Mouse (Mus musculus): ENCODE measurements at regions not wholly inside any gene's neighbourhood (a gene's known extent, or its start where the extent isn't known, plus 50 kb on each side); places are given as distances from the start of the nearest gene placed in this dataset.

DNA sequence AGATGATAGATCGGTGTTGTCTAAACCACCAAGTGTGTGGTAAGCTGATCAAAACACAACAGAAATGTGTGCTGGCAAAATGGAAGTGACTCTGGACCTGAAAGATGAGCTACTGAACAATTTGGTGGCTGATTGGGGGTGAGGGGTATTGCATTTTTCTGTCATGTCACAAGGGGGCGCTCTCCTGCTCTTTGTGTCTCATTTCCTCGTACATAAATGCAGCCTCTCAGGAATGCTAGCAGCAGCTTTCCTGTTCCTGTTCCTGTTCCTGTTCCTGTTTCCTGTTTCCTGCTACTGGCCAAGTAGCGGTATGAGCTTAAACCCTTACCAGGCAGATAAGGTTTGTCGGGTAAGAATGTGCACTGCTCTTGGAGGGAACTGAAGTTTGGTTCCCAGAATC is 134.7 kb upstream of the Fstl4 start:
- DNase-seq (ENCODE audit: low spot score in 2 of 2): peak in 1 of 2 experiments; percentile 18

DNA sequence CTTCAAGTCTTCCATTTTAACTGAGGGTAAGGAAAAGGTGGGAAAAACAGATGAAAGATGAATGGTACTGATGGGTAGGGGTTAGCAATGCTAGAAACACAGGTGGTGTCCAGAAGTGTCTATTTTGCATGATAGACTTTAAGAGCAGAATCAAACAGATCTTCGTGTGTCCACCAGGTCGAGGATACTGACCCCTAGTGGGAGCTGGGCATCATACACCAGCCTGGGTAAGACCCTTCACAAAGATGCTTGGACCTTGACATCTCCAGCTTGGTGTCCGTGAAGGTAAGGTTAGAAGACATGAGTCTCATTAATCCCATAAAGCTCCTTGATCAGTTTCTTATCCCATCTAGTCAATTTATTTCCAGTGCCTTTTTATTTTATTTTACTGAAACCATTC is 132.9 kb upstream of the Fstl4 start:
- no peak for DNase-seq (ENCODE audit: low spot score in 2 of 2)

DNA sequence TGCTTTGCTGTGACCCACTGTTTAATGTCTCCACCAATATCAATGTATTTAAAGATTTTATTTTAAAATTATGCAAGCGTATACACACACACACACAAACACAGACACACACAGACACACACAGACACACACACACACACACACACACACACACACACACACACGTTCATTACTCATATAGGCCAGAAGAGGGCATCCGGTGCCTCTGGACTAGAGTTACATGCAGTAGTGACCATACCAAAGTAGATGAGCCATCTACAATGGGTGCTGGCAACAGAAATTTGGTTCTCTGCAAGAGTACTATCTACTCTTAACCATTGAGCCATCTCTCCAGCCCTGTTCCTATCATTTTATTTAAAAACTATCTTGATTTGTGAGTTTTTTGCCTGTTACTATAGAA is 130.2 kb upstream of the Fstl4 start:
- no peak for DNase-seq (ENCODE audit: low spot score in 2 of 2)

DNA sequence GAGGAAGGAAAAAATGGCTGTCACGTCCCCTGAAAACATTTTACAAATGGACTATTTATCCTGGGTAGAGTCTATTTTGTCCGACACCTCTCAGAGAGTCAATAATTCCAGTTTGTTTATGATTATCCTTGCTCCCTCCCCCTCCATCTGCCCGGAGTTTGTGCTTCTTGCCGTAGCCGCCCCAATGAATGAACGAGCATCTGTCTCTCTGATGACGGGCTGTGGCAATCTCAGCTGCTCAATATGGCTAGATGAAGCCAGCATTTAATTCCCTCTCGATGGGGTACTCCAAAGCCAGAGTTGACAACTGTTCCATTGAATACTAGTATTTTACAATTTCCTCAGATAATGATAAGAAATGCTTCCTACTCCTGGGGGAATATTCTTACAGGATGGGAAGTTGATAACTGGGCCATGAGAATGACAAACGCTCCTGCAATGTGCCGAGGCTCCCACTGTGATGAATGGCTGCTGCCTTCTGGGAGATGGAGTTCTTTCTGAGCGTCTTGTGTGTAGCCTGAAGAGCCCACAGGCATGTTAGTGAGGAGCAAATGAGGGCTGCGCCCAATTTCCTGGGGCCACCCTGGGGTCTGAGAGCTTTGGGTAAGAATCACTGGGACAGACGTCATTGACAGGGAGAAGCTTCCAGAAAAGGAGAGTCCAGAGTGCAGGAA is 128.6 kb upstream of the Fstl4 start:
- no peak for DNase-seq (ENCODE audit: low spot score in 2 of 2)

DNA sequence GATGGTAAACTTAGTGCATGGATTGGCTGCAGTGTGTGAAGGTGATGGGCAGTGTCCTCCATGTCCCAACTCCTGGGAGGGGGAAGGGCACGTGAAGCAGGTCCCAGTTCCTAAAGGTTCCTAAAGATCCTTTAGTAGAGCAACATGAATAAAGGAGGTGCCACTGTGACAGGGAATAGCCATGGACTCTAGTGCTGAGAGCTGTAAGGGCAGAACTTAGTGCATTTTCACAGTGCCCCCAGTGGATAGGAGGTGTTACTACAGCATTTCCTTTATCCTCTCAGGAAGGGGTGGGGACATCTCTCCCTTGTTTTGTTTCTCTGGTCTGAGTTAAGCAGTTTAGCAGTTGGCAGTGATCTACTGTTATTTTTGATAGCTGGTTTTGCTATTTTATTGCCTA is 125.5 kb upstream of the Fstl4 start:
- DNase-seq (ENCODE audit: low spot score in 2 of 2): no peak

DNA sequence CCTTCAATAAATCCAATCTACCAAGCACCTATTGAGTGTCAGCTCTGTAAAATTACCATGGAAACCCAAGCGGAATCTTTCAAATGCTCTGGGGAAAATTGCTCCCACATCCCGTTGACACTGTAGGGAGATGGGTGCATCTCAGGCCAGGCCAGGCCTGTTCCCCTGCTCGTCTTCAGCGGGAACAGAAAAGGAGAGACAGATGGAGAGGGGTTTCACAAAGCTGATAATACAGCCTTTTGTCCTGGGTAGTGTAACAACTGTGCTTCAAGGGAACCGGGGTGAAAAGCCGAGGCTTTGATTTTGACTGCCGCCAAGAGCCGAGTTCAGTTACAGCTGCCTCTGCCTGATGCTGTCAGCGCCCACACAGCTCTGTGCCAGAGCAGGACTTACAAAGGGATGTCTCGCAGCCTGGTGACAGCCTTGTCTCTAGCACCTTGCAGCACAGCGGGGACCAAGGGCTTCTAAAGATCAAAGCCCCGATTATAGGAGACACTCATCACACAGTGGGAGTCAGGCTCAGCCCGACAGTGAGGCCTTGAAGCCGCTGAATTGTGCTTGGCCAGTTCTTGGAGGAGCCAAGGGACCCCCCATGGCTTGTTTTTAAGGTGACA is 122.6 kb upstream of the Fstl4 start:
- no peak for DNase-seq (ENCODE audit: low spot score in 2 of 2)

DNA sequence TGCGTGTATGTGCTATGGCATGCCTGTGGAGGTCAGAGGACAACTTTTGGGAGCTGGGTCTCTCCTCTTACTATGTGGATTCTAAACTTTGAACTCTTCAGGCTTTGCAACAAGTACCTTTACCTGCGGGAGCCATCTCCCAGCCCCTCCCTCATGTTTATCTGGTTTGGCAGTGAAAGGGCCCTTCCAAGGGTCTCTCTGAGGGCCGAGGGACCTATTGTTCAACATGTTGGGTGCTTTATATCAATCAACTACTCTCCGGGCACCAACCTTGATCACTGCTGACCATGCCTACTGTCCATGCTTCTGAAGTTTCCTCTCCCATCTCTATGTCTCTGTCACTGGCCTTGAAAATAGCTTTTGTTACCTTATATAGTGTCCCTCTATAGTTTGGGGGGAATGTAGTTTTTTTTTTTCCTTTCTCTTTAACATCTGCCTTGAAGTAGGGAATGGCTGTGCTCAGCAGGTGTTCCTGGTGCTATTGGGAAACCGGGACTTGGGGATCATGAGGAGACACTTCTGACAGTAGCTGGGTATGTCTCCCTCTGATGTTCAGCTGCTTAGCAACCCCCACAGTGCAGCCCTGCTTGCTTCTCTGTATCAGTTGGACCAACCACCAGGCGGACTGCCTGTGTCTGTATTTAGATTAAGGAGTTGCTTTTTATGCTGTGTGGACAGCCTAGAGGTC is 120.2 kb upstream of the Fstl4 start:
- DNase-seq (ENCODE audit: low spot score in 2 of 2): no peak

DNA sequence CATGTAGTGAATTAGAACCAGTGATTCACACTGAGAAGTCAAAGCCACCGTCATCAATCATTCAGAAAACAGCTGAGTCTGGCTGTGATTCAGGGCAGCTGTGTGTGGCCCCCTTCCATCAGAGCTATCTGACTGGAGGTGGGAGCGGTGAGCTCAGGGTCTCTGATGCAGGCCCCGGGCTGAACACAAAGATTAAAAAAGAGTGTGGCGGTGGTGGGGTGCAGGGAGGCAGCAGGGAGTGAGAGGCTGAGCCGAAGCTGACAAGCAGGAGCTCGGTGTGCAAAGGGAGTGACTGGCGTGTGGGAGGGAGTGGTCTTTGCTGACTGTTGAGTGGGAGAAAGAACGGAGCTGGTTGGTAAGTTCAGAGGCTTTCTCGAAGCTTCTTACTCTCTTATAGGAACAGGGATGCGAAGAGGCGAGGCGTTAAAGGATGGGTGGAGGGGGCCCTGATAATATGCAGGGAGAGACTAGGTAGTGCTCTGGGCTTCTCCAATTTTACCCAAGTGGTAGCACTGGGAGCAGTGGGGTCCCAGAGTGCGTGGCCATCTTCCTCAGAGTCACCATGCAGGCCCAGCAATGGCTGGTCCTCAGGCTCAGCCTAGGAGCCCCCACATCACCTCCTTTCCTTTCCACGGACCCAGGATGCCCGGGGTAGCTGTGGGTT is 116.1 kb upstream of the Fstl4 start:
- DNase-seq (ENCODE audit: low spot score in 2 of 2): no peak

DNA sequence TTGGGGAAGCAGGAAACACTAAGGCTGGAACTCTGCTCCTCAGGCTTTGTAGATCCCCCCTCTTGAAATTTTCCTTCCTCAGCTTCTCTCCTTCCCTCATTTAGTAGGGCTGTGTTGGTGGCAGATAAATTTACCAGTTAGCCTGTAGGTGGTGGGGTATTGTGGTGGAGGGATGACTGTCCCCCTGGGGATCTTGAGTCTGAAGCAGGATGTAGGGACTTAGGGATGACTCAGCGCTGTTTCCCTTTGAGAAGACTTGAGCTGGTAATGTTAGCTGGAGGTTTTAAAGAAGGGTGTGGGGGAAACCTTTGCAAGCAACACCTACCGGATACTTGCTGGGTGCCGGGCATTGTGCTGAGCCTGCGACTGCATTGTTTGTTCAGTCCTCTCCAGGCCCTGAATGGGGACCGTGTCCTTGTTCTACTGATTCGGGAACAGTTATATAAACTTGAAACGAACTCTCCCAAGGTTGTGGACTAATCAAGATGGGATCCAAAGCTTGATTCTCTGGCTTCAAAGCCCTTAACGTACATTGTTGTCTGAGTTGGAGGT is 115.5 kb upstream of the Fstl4 start:
- DNase-seq (ENCODE audit: low spot score in 2 of 2): no peak

DNA sequence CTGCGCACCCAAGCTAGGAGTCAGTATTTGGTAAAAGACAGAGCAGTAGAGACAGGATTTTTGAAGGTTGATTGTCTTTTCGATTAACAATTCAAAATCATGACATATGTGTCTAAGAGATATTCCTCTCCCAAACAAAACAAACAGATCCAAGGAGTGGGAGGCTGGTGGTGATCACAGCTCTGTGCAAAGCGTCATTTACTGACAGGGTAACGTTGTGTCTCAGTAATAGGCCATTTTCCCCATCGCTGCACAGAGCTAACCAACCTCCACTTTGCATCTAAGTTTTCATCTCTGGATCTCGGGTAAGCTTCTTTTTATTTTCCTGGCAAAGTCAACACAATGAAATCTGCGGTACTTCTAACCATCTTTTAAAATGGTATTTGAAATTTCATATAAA is 109.8 kb upstream of the Fstl4 start:
- no peak for DNase-seq (ENCODE audit: low spot score in 2 of 2)

DNA sequence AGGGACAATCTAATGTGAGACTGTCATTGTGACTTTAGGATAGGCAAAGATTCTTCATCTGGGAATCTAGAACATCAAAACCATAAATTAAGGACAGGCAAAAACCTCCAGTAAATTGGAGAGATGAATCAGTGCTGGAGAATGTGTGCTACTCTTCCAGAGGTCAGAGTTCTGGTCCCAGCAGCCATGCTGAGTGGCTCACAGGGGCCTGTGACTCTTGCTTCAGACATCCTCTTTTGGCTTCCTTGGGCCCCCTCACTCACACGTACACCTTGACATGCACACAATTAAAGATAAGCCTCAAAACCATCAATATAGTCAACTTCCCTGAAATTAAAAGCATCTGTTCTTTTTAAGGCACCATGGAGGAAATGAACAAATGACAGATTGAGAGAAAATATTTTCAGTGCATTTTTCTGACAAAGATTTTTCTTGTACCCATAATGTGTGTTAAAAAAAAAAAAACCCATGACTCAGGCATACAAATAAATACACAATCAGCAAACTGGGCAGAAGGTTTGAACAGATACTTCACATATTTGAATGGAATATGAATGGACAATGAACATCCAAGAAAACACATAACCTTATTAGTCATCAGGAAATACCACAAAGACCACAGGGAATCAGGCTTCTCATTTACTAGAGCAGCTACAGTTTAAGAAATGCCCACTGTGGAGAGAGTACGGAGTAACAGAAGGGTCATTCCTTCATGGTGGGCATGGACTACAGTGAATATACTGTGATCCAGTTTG is 108.5 kb upstream of the Fstl4 start:
- no peak for DNase-seq (ENCODE audit: low spot score in 2 of 2)

DNA sequence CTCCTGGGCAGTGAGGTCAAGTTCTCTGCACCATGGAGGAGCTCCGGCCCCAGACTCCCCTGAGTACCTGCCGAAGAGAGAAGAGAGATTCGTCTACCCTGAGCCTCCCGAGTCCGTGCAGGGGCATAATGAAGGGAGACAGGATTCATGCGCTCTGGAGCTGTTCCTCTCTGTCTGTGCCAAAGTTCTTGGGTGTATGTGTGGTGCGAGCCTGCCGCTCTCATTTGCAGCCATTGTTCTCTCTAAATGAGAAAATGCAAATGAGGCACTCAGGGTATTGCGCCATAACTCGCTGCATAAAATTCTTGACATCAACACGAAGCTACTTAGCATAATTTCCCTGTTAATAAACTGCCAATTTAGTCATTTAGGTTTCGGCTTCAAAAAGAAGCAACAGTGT is 103.2 kb upstream of the Fstl4 start:
- DNase-seq (ENCODE audit: low spot score in 2 of 2): no peak

DNA sequence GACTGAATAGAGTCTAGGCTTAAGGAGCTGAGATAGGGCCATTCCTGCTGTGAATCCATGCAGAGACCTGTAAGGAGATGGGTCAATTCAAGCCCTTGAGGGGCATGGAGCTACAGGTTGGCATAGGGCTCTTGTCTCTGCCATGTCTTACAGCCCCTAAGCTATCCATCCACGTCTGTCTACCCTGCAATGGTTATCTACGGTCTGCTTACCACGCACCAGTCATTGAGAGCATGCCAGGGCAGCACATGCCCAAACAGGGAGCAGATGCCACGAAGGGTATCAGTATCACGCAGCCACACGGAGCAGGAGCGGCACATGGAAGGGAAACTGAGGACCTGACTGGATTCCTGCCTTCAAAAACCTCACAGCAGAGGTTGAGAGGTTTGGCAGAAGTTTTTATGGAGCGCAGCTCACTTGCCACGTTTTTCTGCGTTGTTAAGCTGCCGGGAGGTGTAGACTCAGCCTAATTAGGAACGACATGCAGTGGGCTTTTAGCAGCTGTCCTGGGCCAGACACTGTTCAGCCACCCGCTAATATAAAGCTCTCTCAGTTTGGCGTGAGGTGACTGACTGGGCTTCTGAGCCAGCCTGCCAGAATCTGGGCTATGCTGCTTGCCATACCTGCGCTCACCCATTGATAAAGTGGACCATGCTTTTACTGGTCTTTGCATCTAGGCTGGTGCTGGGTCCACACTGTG is 102.4 kb upstream of the Fstl4 start:
- DNase-seq (ENCODE audit: low spot score in 2 of 2): no peak

DNA sequence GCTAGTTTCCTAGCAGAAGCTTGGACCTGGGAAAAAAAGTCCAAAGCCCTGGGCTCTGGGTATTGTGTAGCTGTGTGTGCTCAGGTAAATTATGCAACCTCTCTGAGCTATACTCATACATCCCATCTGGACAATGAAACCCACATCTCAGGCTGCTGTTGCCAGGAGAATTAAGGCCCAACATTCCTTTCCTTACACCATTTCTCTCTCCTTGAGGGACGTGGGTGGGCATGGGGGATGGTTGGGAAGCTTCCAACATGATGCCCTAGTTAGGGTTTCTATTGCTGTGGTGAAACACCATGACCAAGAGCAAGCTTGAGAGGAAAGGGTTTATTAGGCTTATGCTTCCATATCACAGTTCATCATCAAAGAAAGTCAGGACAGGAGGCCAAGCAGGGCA is 99.1 kb upstream of the Fstl4 start:
- DNase-seq (ENCODE audit: low spot score in 2 of 2): no peak

DNA sequence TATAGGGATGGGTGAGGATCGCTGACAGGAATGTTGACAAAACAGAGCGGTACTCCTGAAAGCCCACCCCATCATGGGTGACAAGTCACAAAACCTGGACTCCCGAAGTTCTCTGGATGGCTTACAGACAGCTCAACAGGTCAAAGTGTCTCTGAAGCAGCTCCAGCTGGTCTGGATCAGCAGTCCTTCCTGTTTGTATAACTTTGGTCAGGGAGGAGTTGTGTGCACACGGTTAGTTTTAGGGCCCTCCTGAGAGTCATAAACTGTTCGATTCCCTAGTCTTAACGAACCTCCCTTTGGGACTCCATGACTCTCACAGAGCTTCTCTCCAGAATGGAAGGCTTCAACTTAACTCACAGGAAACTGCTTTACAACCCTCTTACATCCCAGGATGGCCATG is 89.4 kb upstream of the Fstl4 start:
- DNase-seq (ENCODE audit: low spot score in 2 of 2): no peak

DNA sequence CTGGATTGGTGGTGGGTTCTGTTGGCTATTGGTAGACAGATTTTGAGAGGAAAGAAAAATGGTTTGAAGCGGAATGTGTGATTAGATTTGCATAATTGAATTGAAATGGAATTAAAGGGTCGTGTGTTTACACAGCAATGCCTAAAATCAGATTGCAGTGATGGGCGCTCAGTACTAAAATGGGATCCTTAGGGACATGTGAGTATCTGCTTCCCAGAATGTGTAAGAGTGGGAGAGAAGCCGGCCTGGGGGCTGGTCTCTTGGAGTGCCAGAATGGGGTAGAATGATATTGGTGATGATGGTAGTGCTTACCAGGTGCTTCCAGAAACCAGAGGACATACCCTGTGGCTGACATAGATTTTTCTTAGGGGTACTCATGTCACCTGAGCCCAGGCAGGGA is 86.2 kb upstream of the Fstl4 start:
- DNase-seq (ENCODE audit: low spot score in 2 of 2): no peak

DNA sequence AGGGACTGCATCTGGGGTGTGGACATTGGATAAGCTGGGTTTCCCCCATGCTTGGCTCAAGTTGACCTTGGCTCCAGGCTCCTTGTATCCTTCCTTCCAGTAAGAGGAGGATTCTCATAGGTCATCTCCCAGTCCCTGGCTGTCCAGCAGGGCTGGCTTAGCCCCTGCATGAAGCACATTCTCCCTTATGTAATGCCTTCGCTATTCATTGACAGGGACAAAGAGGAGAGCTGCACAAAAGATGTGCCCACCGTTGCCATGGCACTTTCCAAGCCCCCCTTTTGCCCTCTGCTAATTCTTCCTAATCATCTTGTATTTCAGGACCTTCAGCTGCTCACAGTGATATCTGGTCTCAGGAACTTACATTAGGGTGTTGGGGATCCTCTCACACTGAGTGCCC is 79.0 kb upstream of the Fstl4 start:
- no peak for DNase-seq (ENCODE audit: low spot score in 2 of 2)

DNA sequence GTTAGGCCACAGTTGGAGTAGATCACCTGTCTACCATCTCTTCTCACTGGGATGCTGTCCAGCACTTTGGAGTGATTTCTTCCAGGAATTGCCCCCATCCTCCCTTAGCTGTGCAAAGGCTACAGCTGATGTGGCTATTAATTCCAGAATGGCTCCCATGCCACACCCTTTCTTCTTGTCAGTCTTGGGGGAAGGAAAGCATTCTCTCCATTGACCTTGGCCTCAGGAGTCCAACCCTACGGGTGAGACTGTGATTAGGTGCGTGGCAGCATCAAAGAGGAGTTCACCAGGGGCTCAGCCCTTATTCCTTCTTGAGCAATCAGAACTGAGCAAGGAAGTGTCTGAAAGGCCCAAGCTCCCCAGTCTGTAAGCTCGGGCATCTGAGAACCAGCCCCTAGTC is 71.7 kb upstream of the Fstl4 start:
- DNase-seq (ENCODE audit: low spot score in 2 of 2): no peak

DNA sequence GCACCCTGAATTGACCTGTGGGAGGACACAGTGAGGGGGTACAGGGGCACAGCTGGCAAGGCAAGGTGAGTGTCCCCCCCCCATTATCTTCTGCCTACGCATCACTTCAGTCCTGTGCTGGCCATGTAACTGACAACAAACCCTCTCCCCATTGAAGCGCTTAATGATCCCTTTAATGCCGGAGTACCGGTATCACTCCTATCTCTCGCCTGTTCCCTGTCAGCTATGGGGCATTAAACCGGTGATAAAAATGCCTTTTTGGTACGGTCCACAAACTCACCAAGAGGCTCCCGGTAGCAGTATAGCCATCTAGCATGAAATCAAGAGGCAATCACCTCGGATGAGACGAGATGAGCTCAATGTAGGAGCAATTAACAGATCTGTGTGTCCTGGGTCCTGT is 62.8 kb upstream of the Fstl4 start:
- no peak for DNase-seq (ENCODE audit: low spot score in 2 of 2)

DNA sequence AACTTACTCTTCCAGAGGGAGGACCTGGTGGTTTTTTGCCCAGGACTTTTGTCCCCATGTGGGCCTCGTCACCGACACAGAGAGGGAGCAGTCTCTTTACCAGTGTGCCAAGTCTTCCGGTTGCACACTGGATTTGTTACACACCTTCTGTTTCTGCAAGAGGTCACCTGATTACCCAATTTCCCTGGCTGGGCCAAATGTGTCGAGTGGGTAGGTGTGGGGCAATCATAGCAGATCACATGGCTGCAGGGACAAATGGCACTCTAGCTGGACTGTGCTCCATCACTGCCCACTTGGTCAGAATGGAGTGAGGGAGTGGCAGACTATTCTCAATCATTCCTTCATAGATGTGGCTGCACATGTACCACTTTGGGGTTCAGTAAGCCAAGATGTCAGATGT is 61.0 kb upstream of the Fstl4 start:
- no peak for DNase-seq (ENCODE audit: low spot score in 2 of 2)

Measured in thymus, postnatal 10 days (tissue).